Mouse (Mus musculus) hindbrain, embryonic 11.5 days (tissue): ENCODE results near the gene Slfn4. TPM values are rescaled to one million over a fixed set of nuclear protein-coding genes. Genes with fewer than 3 reads are reported as not detected.
"Not testable (repeated sequence)": the region's sequence is repeated elsewhere in the genome, so short reads cannot be mapped to it uniquely, and the experiment has no call there.

Experiments
- ATAC-seq: fragments of 200-750 bp; cut with Nextera tagmentation; 2 replicates; pipeline ENCODE4 v1.8.0; 2017; ENCODE audit warnings: mild to moderate bottlenecking, moderate TSS enrichment, moderate library complexity; ENCODE audit not compliant: low FRiP score
- DNase-seq: peaks from one replicate; pipeline ENCODE4 v3.0.0-alpha.2; 2015; ENCODE audit warnings: low spot score
- H3K27ac ChIP-seq: fragments of 300-500 bp; sonication (generic); 2 replicates; pipeline ENCODE4 v1.5.1; 2014; ENCODE audit warnings: mild to moderate bottlenecking, low read depth, low read length
- H3K27me3 ChIP-seq: fragments of 300-500 bp; sonication (generic); 2 replicates; pipeline ENCODE4 v1.6.1; 2014; ENCODE audit warnings: mild to moderate bottlenecking, low read length, moderate library complexity, mixed read lengths; ENCODE audit not compliant: control insufficient read depth, insufficient read depth
- H3K36me3 ChIP-seq: fragments of 300-500 bp; sonication (generic); 2 replicates; pipeline ENCODE4 v1.6.1; 2014; ENCODE audit warnings: mild to moderate bottlenecking, low read length, moderate library complexity, mixed read lengths; ENCODE audit not compliant: control insufficient read depth, insufficient read depth
- H3K4me1 ChIP-seq: fragments of 300-500 bp; sonication (generic); replicated peaks from 2 replicates; pipeline ENCODE4 v1.6.1; 2014; ENCODE audit warnings: low read length, mixed read lengths; ENCODE audit not compliant: control insufficient read depth, insufficient read depth
- H3K4me2 ChIP-seq: fragments of 300-500 bp; sonication (generic); replicated peaks from 2 replicates; pipeline ENCODE4 v1.6.1; 2014; ENCODE audit warnings: mild to moderate bottlenecking, low read depth, low read length
- H3K4me3 ChIP-seq: fragments of 300-500 bp; sonication (generic); 2 replicates; pipeline ENCODE4 v1.5.1; 2014; ENCODE audit warnings: low read depth, low read length
- H3K9ac ChIP-seq: fragments of 300-500 bp; sonication (generic); 2 replicates; pipeline ENCODE4 v1.6.1; 2014; ENCODE audit warnings: low read depth, low read length
- H3K9me3 ChIP-seq: fragments of 300-500 bp; sonication (generic); 2 replicates; pipeline ENCODE4 v1.6.1; 2016; ENCODE audit warnings: low read length; ENCODE audit not compliant: control insufficient read depth
- WGBS: fragments of 180-500 bp; shearing (Covaris S2); extraction: QIAGEN DNeasy Blood & Tissue Kit; methylation state at CpG from one replicate; pipeline ENCODE4 v1.1.7; 2014; 5-methylcytosine and 5-hydroxymethylcytosine counted together
- polyA plus RNA-seq: library from polyadenylated mRNA; unstranded; fragments of >200 nt; fragmentation: Nextera tagmentation; extraction: Ambion mirVana; gene quantifications from 2 replicates; pipeline ENCODE4 v1.2.1, GENCODE M21; 2014

Gene Slfn4
- polyA plus RNA-seq, 1 experiment from 2014 or later, result not detected

- H3K27me3 ChIP-seq, result no peaks in the 10 kb centered on the region
- H3K4me3 ChIP-seq, result no peak overlapping the region
- H3K4me1 ChIP-seq, result no peaks in the 10 kb centered on the region
- WGBS, result 88% methylated on average over 7 of the region's 7 CpGs
- no peak overlapping the region for H3K4me2 ChIP-seq
- DNase-seq (no peak), ATAC-seq (no peak)
- H3K36me3 ChIP-seq, result no peaks in the 10 kb centered on the region
- no peak overlapping the region for H3K27ac ChIP-seq
- no peaks in the 10 kb centered on the region for H3K9me3 ChIP-seq
- no peak overlapping the region for H3K9ac ChIP-seq
Measured at GRCm38 (mm10) chr11:83223367-83223766, 48.4 kb downstream of the Slfn4 start.

- H3K36me3 ChIP-seq, ATAC-seq, H3K4me3 ChIP-seq, H3K27me3 ChIP-seq, H3K9me3 ChIP-seq, H3K9ac ChIP-seq, H3K27ac ChIP-seq, H3K4me2 ChIP-seq, DNase-seq, H3K4me1 ChIP-seq: not testable (repeated sequence)
- WGBS, result 93% methylated on average over 5 of the region's 5 CpGs
Measured at GRCm38 (mm10) chr11:83223793-83224192, 48.8 kb downstream of the Slfn4 start.

- WGBS, result 94% methylated on average over 9 of the region's 9 CpGs
Measured at GRCm38 (mm10) chr11:83224217-83224616, 49.2 kb downstream of the Slfn4 start.

GRCm38 (mm10) chr11:83224750-83225149, 49.8 kb downstream of the Slfn4 start:
- H3K4me3 ChIP-seq, result no peak overlapping the region
- 79% methylated on average over 3 of the region's 3 CpGs for WGBS
- ATAC-seq, result no peak
- H3K4me1 ChIP-seq, result no peaks in the 10 kb centered on the region
- no peak overlapping the region for H3K27ac ChIP-seq
- DNase-seq, result no peak
- no peaks in the 10 kb centered on the region for H3K36me3 ChIP-seq
- H3K9ac ChIP-seq, result no peak overlapping the region
- no peaks in the 10 kb centered on the region for H3K9me3 ChIP-seq
- no peak overlapping the region for H3K4me2 ChIP-seq
- H3K27me3 ChIP-seq, result no peaks in the 10 kb centered on the region

More at GRCm38 (mm10) chr11:83224217-83224616, 49.2 kb downstream of the Slfn4 start:
- Histone ChIP-seq H3K36me3 (no peaks in the 10 kb centered on the region), H3K27me3 (no peaks in the 10 kb centered on the region), H3K9ac (no peak overlapping the region), H3K4me3 (no peak overlapping the region), H3K9me3 (no peaks in the 10 kb centered on the region), H3K4me2 (no peak overlapping the region), H3K4me1 (no peaks in the 10 kb centered on the region), H3K27ac (no peak overlapping the region)
- no peak for ATAC-seq
- no peak for DNase-seq

GRCm38 (mm10) chr11:83225371-83225960, 50.5 kb downstream of the Slfn4 start:
- WGBS, result 92% methylated on average over 9 of the region's 9 CpGs
- no peaks in the 10 kb centered on the region for H3K4me1 ChIP-seq

GRCm38 (mm10) chr11:83227926-83228723, 53.1 kb downstream of the Slfn4 start:
- H3K4me1 ChIP-seq, result no peaks in the 10 kb centered on the region
- ATAC-seq (no peak), DNase-seq (no peak)
- H3K9ac ChIP-seq, result no peak overlapping the region
- no peak overlapping the region for H3K4me2 ChIP-seq
- H3K4me3 ChIP-seq, result no peak overlapping the region
- no peaks in the 10 kb centered on the region for H3K9me3 ChIP-seq
- no peaks in the 10 kb centered on the region for H3K27me3 ChIP-seq
- WGBS, result 85% methylated on average over 7 of the region's 7 CpGs
- no peak overlapping the region for H3K27ac ChIP-seq
- no peaks in the 10 kb centered on the region for H3K36me3 ChIP-seq

More at GRCm38 (mm10) chr11:83225371-83225960, 50.5 kb downstream of the Slfn4 start:
- Histone ChIP-seq H3K36me3 (no peaks in the 10 kb centered on the region), H3K27ac (no peak overlapping the region), H3K9me3 (no peaks in the 10 kb centered on the region), H3K4me3 (no peak overlapping the region), H3K27me3 (no peaks in the 10 kb centered on the region), H3K9ac (no peak overlapping the region), H3K4me2 (no peak overlapping the region)
- DNase-seq (no peak), ATAC-seq (no peak)

- no peaks in the 10 kb centered on the region for H3K4me1 ChIP-seq
- no peak overlapping the region for H3K4me3 ChIP-seq
- WGBS, result 69% methylated on average over 3 of the region's 3 CpGs
- H3K36me3 ChIP-seq, result no peaks in the 10 kb centered on the region
- H3K9ac ChIP-seq, result no peak overlapping the region
- H3K27ac ChIP-seq, result no peak overlapping the region
- DNase-seq (no peak), ATAC-seq (no peak)
- no peaks in the 10 kb centered on the region for H3K27me3 ChIP-seq
- H3K9me3 ChIP-seq, result no peaks in the 10 kb centered on the region
- H3K4me2 ChIP-seq, result no peak overlapping the region
Measured at GRCm38 (mm10) chr11:83230966-83231365, 56.0 kb downstream of the Slfn4 start.

GRCm38 (mm10) chr11:83233621-83234020, 58.6 kb downstream of the Slfn4 start:
- H3K9ac ChIP-seq, ATAC-seq, DNase-seq, H3K4me2 ChIP-seq, H3K36me3 ChIP-seq, H3K27me3 ChIP-seq, H3K4me3 ChIP-seq, H3K9me3 ChIP-seq, H3K4me1 ChIP-seq, H3K27ac ChIP-seq: not testable (repeated sequence)
- WGBS, result 50% methylated on average over 5 of the region's 5 CpGs

GRCm38 (mm10) chr11:83237390-83237789, 62.4 kb downstream of the Slfn4 start:
- not testable (repeated sequence) for H3K9me3 ChIP-seq, H3K4me1 ChIP-seq, ATAC-seq, DNase-seq, H3K27ac ChIP-seq, H3K4me3 ChIP-seq, H3K9ac ChIP-seq, H3K27me3 ChIP-seq, H3K36me3 ChIP-seq, H3K4me2 ChIP-seq
- WGBS, result 86% methylated on average over 9 of the region's 9 CpGs
